Mouse (Mus musculus) brain, embryonic 14.5 days (tissue): ENCODE data around the gene Cnr2.

Experiments used
- CTCF ChIP-seq: fragments of 200-500 bp; IDR thresholded peaks from 2 replicates; pipeline ENCODE4 v1.5.1; 2012; ENCODE audit warnings: inconsistent platforms, mild to moderate bottlenecking, moderate library complexity, borderline replicate concordance; ENCODE audit not compliant: insufficient read depth, insufficient read length; ENCODE audit errors: extremely low read depth
- POLR2A ChIP-seq: fragments of 200-500 bp; IDR thresholded peaks from 2 replicates; pipeline ENCODE4 v1.6.1; 2012; ENCODE audit warnings: mild to moderate bottlenecking, inconsistent platforms, borderline replicate concordance; ENCODE audit not compliant: poor library complexity, insufficient read depth, insufficient read length, severe bottlenecking; ENCODE audit errors: extremely low read depth

DNA sequence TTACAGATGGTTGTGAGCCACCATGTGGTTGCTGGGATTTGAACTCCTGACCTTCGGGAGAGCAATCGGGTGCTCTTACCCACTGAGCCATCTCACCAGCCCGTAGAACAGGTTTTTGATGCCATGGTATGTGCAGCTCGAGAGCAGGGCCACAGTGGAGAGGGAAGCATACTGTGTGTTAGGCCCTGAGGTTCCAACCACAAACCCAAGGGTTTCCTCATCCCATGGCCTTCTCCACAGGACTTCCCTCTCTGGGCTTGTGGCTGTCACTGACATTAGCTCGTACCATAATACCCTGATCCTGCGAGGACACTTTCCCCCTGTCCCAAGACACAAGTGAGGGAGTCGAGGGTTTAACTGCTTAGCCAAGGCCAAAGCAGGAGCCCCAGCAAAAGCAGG, 3.9 kb downstream of the Cnr2 start:
- TF ChIP-seq POLR2A (no peak), CTCF (no peak)
